Mouse (Mus musculus) cerebellum, adult 11 months (tissue): ENCODE data around the gene Stard10.

Experiments used
- DNase-seq: peaks from one replicate; pipeline ENCODE4 v3.0.0; 2022

The Stard10 gene

GRCm38 (mm10) chr7:101376701-101377340 is 59.9 kb downstream of the Stard10 start:
- no peak for DNase-seq

- no peak for DNase-seq
These were observed 60.9 kb downstream of the Stard10 start for GRCm38 (mm10) chr7:101377741-101378262.

- DNase-seq: no peak
These were observed 61.4 kb downstream of the Stard10 start for GRCm38 (mm10) chr7:101378285-101378684.

GRCm38 (mm10) chr7:101378796-101379465 is 62.0 kb downstream of the Stard10 start:
- DNase-seq: no peak

GRCm38 (mm10) chr7:101379732-101380131 is 62.8 kb downstream of the Stard10 start:
- no peak for DNase-seq

GRCm38 (mm10) chr7:101381512-101381911 is 64.6 kb downstream of the Stard10 start:
- DNase-seq: no peak

- DNase-seq: no peak
These were observed 65.5 kb downstream of the Stard10 start for GRCm38 (mm10) chr7:101382378-101382777.

- DNase-seq: no peak
These were observed 66.9 kb downstream of the Stard10 start for GRCm38 (mm10) chr7:101383756-101384155.

GRCm38 (mm10) chr7:101384931-101385330 is 68.0 kb downstream of the Stard10 start:
- DNase-seq: no peak

GRCm38 (mm10) chr7:101385331-101385733 is 68.4 kb downstream of the Stard10 start:
- DNase-seq: no peak

GRCm38 (mm10) chr7:101385866-101386452 is 69.1 kb downstream of the Stard10 start:
- DNase-seq: no peak

GRCm38 (mm10) chr7:101389256-101389655 is 72.4 kb downstream of the Stard10 start:
- DNase-seq: no peak

- no peak for DNase-seq
These were observed 75.1 kb downstream of the Stard10 start for GRCm38 (mm10) chr7:101391909-101392479.

- DNase-seq: no peak
These were observed 76.1 kb downstream of the Stard10 start for GRCm38 (mm10) chr7:101393015-101393414.

GRCm38 (mm10) chr7:101393694-101394504 is 77.0 kb downstream of the Stard10 start:
- DNase-seq: no peak

- no peak for DNase-seq
These were observed 77.7 kb downstream of the Stard10 start for GRCm38 (mm10) chr7:101394569-101394968.

- no peak for DNase-seq
These were observed 78.6 kb downstream of the Stard10 start for GRCm38 (mm10) chr7:101395471-101395870.
